Comparison of ENCODE assay signal across 9 mouse cellular contexts in genomic region chr4:43209673-43210072, GRCm38 (mm10). TPM values are rescaled to one million over a fixed set of nuclear protein-coding genes. Genes with fewer than 3 reads are reported as not detected.
DNase-seq lines count a peak whose midpoint lies in the region; ATAC-seq and TF ChIP-seq lines count a peak whose summit lies in the region.
"Had no signal": no experiment of that assay in that cellular context is flagged by ENCODE, and none has a peak within 500 bp of the region (broad histone marks: within the 10 kb centered on the region; RNA-seq: fewer than 3 reads in every experiment).

No protein-coding gene starts in this region.

- no peak for ATAC-seq in heart, embryonic 14.5 days (ENCODE audit: insufficient number of reproducible peaks, insufficient read depth, low FRiP score, low read depth)
- no peak for ATAC-seq in limb, embryonic 14.5 days (ENCODE audit: low FRiP score, low read depth)

- peak overlapping the region in 1 of 2 experiments; percentile 34; a peak in 2 of 4 replicates for H3K4me3 ChIP-seq in heart, embryonic 14.5 days (ENCODE audit: control insufficient read depth in 1 of 2, insufficient read depth in 1 of 2, low read depth in 1 of 2, low read length in 2 of 2)
- H3K4me3 ChIP-seq in limb, embryonic 14.5 days (replicated peaks; ENCODE audit: low read length) = no peak overlapping the region; the same call in 1 of the 2 replicates

- WGBS in heart, embryonic 14.5 days = 52% methylated on average over 6 of the region's 6 CpGs
- WGBS in limb, embryonic 14.5 days = 42% methylated on average over 6 of the region's 6 CpGs

- H3K4me1 ChIP-seq in heart, embryonic 14.5 days (ENCODE audit: control insufficient read depth in 2 of 2, insufficient read depth in 2 of 2, low read length in 2 of 2) = peaks cover 5 to 6% of the 10 kb centered on the region in 2 experiments; a peak in 2 of 4 replicates
- H3K4me1 ChIP-seq in limb, embryonic 14.5 days (ENCODE audit: control insufficient read depth, insufficient read depth, low read length) = peaks cover 7% of the 10 kb centered on the region; the same call in 1 of the 2 replicates

- DNase-seq in heart, adult 8-10 months (ENCODE audit: low spot score) = no peak
- peak; percentile 18 for DNase-seq in right cerebral cortex, postnatal 25 days
- no peak for DNase-seq in right cerebral cortex, postnatal 10 days (ENCODE audit: low spot score in 2 of 2)
- no peak for DNase-seq in limb, embryonic 14.5 days (ENCODE audit: low spot score)
- DNase-seq in thymus, postnatal 0 days (ENCODE audit: low spot score) = no peak
- no peak for DNase-seq in cerebellum, postnatal 36 days
- DNase-seq in frontal cortex, postnatal 10 days (ENCODE audit: low spot score in 2 of 2) = no peak
- DNase-seq: thymus, adult 2 months had no signal

- H3K4me2 ChIP-seq in heart, embryonic 14.5 days (ENCODE audit: low read length) = peak overlapping the region; percentile 68
- H3K4me2 ChIP-seq in limb, embryonic 14.5 days (replicated peaks; ENCODE audit: low read depth, low read length, severe bottlenecking) = peak overlapping the region; percentile 44; the same call in 1 of the 2 replicates

- H3K9ac ChIP-seq in heart, embryonic 14.5 days (ENCODE audit: low read length) = peak overlapping the region; percentile 66
- H3K9ac ChIP-seq in limb, embryonic 14.5 days (ENCODE audit: low read depth, low read length, severe bottlenecking) = peak overlapping the region; percentile 47; the same call in 1 of the 2 replicates

- H3K36me3 ChIP-seq in heart, embryonic 14.5 days (ENCODE audit: control insufficient read depth, insufficient read depth, low read length) = no peaks in the 10 kb centered on the region
- no peaks in the 10 kb centered on the region for H3K36me3 ChIP-seq in limb, embryonic 14.5 days (ENCODE audit: control insufficient read depth, insufficient read depth, low read length)

- TF ChIP-seq POLR2A in limb, embryonic 14.5 days (IDR thresholded peaks at IDR 0.05; ENCODE audit: borderline replicate concordance, extremely low read depth, insufficient read depth, insufficient read length) = no peak

- no peaks in the 10 kb centered on the region for H3K27me3 ChIP-seq in heart, embryonic 14.5 days (ENCODE audit: control insufficient read depth, insufficient read depth, low read length)
- H3K27me3 ChIP-seq in limb, embryonic 14.5 days (ENCODE audit: control insufficient read depth, insufficient read depth, low read length) = no peaks in the 10 kb centered on the region

- 0 out of 4 replicates have a peak overlapping the region, but pooled peaks of 1 of the 2 experiments have one; percentile 58 for H3K27ac ChIP-seq in heart, embryonic 14.5 days (replicated peaks in 1 of 2; ENCODE audit: control insufficient read depth in 1 of 2, insufficient read depth in 1 of 2, low read depth in 2 of 2, low read length in 2 of 2)
- H3K27ac ChIP-seq in limb, embryonic 14.5 days (replicated peaks; ENCODE audit: low read depth, low read length) = no peak overlapping the region

- H3K9me3 ChIP-seq in heart, embryonic 14.5 days (ENCODE audit: control insufficient read depth, low read length) = no peaks in the 10 kb centered on the region
- H3K9me3 ChIP-seq in limb, embryonic 14.5 days (ENCODE audit: control insufficient read depth, low read length) = no peaks in the 10 kb centered on the region

RNA-seq across cellular contexts. Expression of gene Atp8b5, which starts 57.3 kb away (rescaled TPM):
- 0.20 and 0.43 TPM in 2 replicates for polyA plus RNA-seq in heart, embryonic 14.5 days (2014; fragmentation: Nextera tagmentation; extraction: Ambion mirVana)
- under 1 TPM in 1 of 4 experiments, not detected in 3; 0.09 TPM for total RNA-seq in heart, adult 8-10 months (2022)
- polyA plus RNA-seq in limb, embryonic 14.5 days (2012; rRNA removed) = 0.68 and 1.3 TPM in 2 replicates
- 0.52 and 0.57 TPM in 2 replicates for polyA plus RNA-seq in limb, embryonic 14.5 days (2014; fragmentation: Nextera tagmentation; extraction: Ambion mirVana)
- polyA plus RNA-seq in thymus, postnatal 0 days (2015; fragmentation: Nextera tagmentation; extraction: Ambion mirVana) = 0.03 and 0.13 TPM in 2 replicates
